Mouse (Mus musculus) thymus, postnatal 10 days (tissue): ENCODE measurements around the gene Baz2a.

Experiments
- DNase-seq, 2 experiments: peaks; one replicate each; pipeline ENCODE4 v3.0.0; 2021; ENCODE audit warnings: low spot score in 2 of 2

The Baz2a gene

DNA sequence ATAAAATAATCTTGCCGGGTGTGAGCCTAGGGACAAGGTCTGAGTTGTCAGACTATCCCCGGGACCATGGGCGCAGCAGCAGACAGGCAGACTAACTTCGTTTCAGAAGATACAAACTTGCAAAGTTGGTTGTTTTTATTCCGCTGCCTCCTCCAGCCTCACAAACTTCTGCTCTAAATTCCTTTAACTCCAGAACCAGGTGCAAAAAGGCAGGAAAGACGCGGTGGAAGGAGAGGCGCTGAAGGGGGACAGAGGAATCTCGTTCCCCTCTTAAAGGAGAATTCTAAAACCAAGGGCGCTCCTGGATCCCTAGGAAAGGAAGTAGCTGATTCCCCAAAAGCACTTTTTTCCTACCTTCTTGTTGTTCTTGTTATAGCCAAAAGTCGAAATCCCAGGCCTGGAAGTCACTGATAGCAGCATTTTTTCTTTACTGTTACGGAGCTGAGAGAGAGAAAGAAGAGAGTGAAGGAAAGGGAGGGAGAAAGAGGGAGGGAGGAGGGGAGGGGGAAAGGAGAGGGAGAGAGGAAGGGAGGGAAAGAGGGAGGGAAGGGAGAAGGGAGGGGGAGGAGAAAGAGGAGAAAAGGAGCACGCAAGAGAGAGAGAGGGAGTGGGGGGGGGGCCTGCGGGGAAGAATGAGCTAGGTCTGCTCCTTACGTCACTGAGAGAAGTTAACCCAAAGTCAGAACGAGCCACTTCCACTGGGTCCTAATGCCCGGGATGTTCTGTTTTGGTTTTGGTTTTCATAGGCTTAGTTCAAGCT lies 84.8 kb downstream of the Baz2a start:
- DNase-seq, result peak; percentile 21 to 48

DNA sequence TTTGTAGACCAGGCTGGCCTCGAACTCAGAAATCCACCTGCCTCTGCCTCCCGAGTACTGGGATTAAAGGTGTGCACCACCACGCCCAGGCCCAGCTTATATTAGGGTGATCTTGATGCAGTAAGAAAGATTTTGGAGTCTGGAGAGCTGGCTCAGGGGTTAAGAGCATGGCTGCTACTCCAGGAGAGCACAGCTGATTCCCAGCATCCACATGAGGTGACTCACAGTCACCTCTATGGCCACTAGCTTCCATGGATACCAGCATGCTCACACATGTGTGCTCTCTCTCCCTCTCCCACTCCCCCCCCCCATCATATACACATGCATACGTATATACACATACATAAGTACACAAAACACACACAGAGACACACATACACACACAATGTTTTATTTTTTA lies 85.9 kb downstream of the Baz2a start:
- no peak for DNase-seq
